Mouse (Mus musculus): ENCODE results near the gene Pak6. TPM values are rescaled to one million over a fixed set of nuclear protein-coding genes. Genes with fewer than 3 reads are reported as not detected.

Gene Pak6
- total RNA-seq (2023): not detected

GRCm38 (mm10) chr2:118662902-118663803 is at the start of gene Pak6:
Gene Pak6, plus strand, starts transcription at chr2:118663303.

GRCm38 (mm10) chr2:118703913-118704730 is 41.0 kb downstream of the Pak6 start, which contains the start of gene Ankrd63:
Gene Ankrd63, minus strand, starts transcription at chr2:118703963.

GRCm38 (mm10) chr2:118728337-118728736 is 65.2 kb downstream of the Pak6 start, which contains the start of gene Plcb2:
Gene Plcb2, minus strand, starts transcription at chr2:118728438.

GRCm38 (mm10) chr2:118745232-118745884 is 82.3 kb downstream of the Pak6 start, which contains the start of gene Inafm2:
Gene Inafm2, plus strand, starts transcription at chr2:118745758.

Other genes starting within 250 kb of the Pak6 start
- gene Srp14, start 183.6 kb upstream of the Pak6 start, total RNA-seq (2023): 10 to 100 TPM; 77.1 to 87.0 TPM
- gene Bmf, start 113.6 kb upstream of the Pak6 start, total RNA-seq (2023): 10 to 100 TPM; 11.5 to 15.4 TPM
- gene Bub1b, start 65.1 kb upstream of the Pak6 start, total RNA-seq (2023): 10 to 100 TPM; 46.1 to 54.8 TPM
- 1 to 10 TPM; 1.1 TPM for gene Ankrd63, start 40.7 kb downstream of the Pak6 start, total RNA-seq (2023)
- gene Plcb2, start 65.1 kb downstream of the Pak6 start, total RNA-seq (2023): 100 to 1,000 TPM; 150 to 176 TPM
- gene Inafm2, start 82.5 kb downstream of the Pak6 start, total RNA-seq (2023): 10 to 100 TPM; 11.4 to 12.8 TPM
- under 1 TPM; 0.18 to 0.75 TPM for gene Ccdc9b, start 99.4 kb downstream of the Pak6 start, total RNA-seq (2023)
- gene Phgr1, start 109.5 kb downstream of the Pak6 start, total RNA-seq (2023): not detected
- not detected for gene Disp2, start 116.4 kb downstream of the Pak6 start, total RNA-seq (2023)
- gene Knstrn, start 150.7 kb downstream of the Pak6 start, total RNA-seq (2023): 10 to 100 TPM; 42.2 to 53.8 TPM
- 10 to 100 TPM; 31.4 to 36.0 TPM for gene Ivd, start 198.7 kb downstream of the Pak6 start, total RNA-seq (2023)
- gene Bahd1, start 237.1 kb downstream of the Pak6 start, total RNA-seq (2023): 10 to 100 TPM in 1 of 2 experiments, 1 to 10 TPM in 1; 8.3 to 10.1 TPM

Measured in neutrophil, adult 59 days (primary cell).